Mouse (Mus musculus) intestine, postnatal 0 days (tissue): ENCODE data around the gene Haghl. TPM values are rescaled to one million over a fixed set of nuclear protein-coding genes. Genes with fewer than 3 reads are reported as not detected.
A peak's percentile ranks its signal among the peaks of the same experiment; 100 is the strongest.

Experiments
- ATAC-seq: fragments of 200-750 bp; cut with Nextera tagmentation; 2 replicates; pipeline ENCODE4 v1.8.0; 2017; ENCODE audit warnings: mild to moderate bottlenecking, moderate TSS enrichment, moderate library complexity
- H3K27ac ChIP-seq: fragments of 300-500 bp; sonication (generic); 2 replicates; pipeline ENCODE4 v1.5.1; 2014; ENCODE audit warnings: mild to moderate bottlenecking, low read depth, low read length, moderate library complexity
- H3K27me3 ChIP-seq: fragments of 300-500 bp; sonication (generic); replicated peaks from 2 replicates; pipeline ENCODE4 v1.6.1; 2014; ENCODE audit warnings: low read length, mixed read lengths; ENCODE audit not compliant: control insufficient read depth, insufficient read depth
- H3K36me3 ChIP-seq: fragments of 300-500 bp; sonication (generic); 2 replicates; pipeline ENCODE4 v1.6.1; 2014; ENCODE audit warnings: mild to moderate bottlenecking, moderate library complexity; ENCODE audit not compliant: control insufficient read depth, insufficient read depth
- H3K4me1 ChIP-seq: fragments of 300-500 bp; sonication (generic); replicated peaks from 2 replicates; pipeline ENCODE4 v1.6.1; 2014; ENCODE audit warnings: antibody characterized with exemption, low read length, mixed read lengths; ENCODE audit not compliant: control insufficient read depth, insufficient read depth
- H3K4me2 ChIP-seq: fragments of 300-500 bp; sonication (generic); replicated peaks from 2 replicates; pipeline ENCODE4 v1.6.1; 2014; ENCODE audit warnings: low read depth, mild to moderate bottlenecking, moderate library complexity
- H3K4me3 ChIP-seq: fragments of 300-500 bp; sonication (generic); 2 replicates; pipeline ENCODE4 v1.5.1; 2014; ENCODE audit warnings: low read depth, low read length
- H3K9ac ChIP-seq: fragments of 300-500 bp; sonication (generic); 2 replicates; pipeline ENCODE4 v1.6.1; 2014; ENCODE audit warnings: mild to moderate bottlenecking, low read depth, low read length
- H3K9me3 ChIP-seq: fragments of 300-500 bp; sonication (generic); 2 replicates; pipeline ENCODE4 v1.6.1; 2016; ENCODE audit warnings: mixed run types; ENCODE audit not compliant: control insufficient read depth
- CTCF ChIP-seq: sonication (generic); IDR thresholded peaks from 2 replicates; pipeline ENCODE4 v1.5.1; 2016; ENCODE audit warnings: low read depth, mild to moderate bottlenecking, control low read depth, antibody characterized with exemption, moderate library complexity
- WGBS: fragments of 180-500 bp; shearing (Covaris S2); extraction: QIAGEN DNeasy Blood & Tissue Kit; methylation state at CpG from one replicate; pipeline ENCODE4 v1.1.7; 2014; 5-methylcytosine and 5-hydroxymethylcytosine counted together
- polyA plus RNA-seq: library from polyadenylated mRNA; unstranded; fragments of >200 nt; fragmentation: Nextera tagmentation; extraction: Ambion mirVana; gene quantifications from 2 replicates; pipeline ENCODE4 v1.2.1, GENCODE M21; 2015

Gene Haghl
- polyA plus RNA-seq, 1 experiment from 2014 or later, result 28.2 TPM

GRCm38 (mm10) chr17:25828223-25828594, 42.7 kb upstream of the Haghl start:
- 82% methylated on average over 8 of the region's 8 CpGs for WGBS

GRCm38 (mm10) chr17:25827546-25828222, 42.2 kb upstream of the Haghl start:
- no peak overlapping the region for H3K9ac ChIP-seq
- H3K36me3 ChIP-seq, result peaks cover 32% of the 10 kb centered on the region
- no peaks in the 10 kb centered on the region for H3K9me3 ChIP-seq
- H3K4me3 ChIP-seq, result no peak overlapping the region
- ATAC-seq, result no peak
- H3K27ac ChIP-seq, result no peak overlapping the region
- H3K4me1 ChIP-seq, result peaks cover 19% of the 10 kb centered on the region
- WGBS, result 93% methylated on average over 22 of the region's 22 CpGs
- no peak for TF ChIP-seq CTCF
- H3K4me2 ChIP-seq, result no peak overlapping the region
- H3K27me3 ChIP-seq, result no peaks in the 10 kb centered on the region

More at GRCm38 (mm10) chr17:25828223-25828594, 42.7 kb upstream of the Haghl start:
- H3K4me3 ChIP-seq, result no peak overlapping the region; the same call in 1 of the 2 replicates
- no peak for TF ChIP-seq CTCF
- no peak for ATAC-seq
- H3K27me3 ChIP-seq, result no peaks in the 10 kb centered on the region
- H3K9me3 ChIP-seq, result no peaks in the 10 kb centered on the region
- peak overlapping the region; percentile 86 for H3K4me2 ChIP-seq
- H3K9ac ChIP-seq, result no peak overlapping the region
- peaks cover 19% of the 10 kb centered on the region for H3K4me1 ChIP-seq
- H3K27ac ChIP-seq, result no peak overlapping the region
- peaks cover 32% of the 10 kb centered on the region for H3K36me3 ChIP-seq

GRCm38 (mm10) chr17:25827011-25827410, 41.5 kb upstream of the Haghl start:
- no peak overlapping the region for H3K27ac ChIP-seq
- peaks cover 32% of the 10 kb centered on the region for H3K36me3 ChIP-seq
- H3K9me3 ChIP-seq, result no peaks in the 10 kb centered on the region
- H3K27me3 ChIP-seq, result no peaks in the 10 kb centered on the region
- H3K4me2 ChIP-seq, result no peak overlapping the region
- no peak for TF ChIP-seq CTCF
- no peak overlapping the region for H3K4me3 ChIP-seq
- 96% methylated on average over 13 of the region's 13 CpGs for WGBS
- peaks cover 19% of the 10 kb centered on the region for H3K4me1 ChIP-seq
- no peak for ATAC-seq
- no peak overlapping the region for H3K9ac ChIP-seq

DNA sequence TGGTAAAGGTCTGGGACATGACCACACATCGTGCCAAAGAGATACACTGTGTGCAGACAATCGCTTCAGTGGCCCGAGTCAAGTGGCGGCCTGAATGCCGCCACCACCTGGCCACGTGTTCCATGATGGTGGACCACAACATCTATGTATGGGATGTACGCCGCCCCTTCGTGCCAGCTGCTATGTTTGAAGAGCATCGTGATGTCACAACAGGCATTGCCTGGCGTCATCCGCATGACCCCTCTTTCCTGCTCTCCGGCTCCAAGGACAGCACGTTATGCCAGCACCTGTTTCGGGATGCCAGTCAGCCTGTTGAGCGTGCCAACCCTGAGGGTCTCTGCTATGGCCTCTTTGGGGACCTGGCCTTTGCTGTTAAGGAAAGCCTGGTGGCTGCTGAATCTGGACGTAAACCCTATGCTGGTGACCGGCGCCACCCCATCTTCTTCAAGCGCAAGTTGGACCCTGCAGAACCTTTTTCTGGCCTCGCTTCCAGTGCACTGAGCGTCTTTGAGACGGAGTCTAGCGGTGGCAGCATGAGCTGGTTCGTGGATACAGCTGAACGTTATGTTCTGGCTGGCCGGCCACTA, 40.6 kb upstream of the Haghl start:
- WGBS, result 96% methylated on average over 27 of the region's 27 CpGs
- H3K9ac ChIP-seq, result no peak overlapping the region
- TF ChIP-seq CTCF, result no peak
- H3K36me3 ChIP-seq, result peaks cover 26% of the 10 kb centered on the region
- H3K9me3 ChIP-seq, result no peaks in the 10 kb centered on the region
- no peak overlapping the region for H3K27ac ChIP-seq
- no peak overlapping the region for H3K4me3 ChIP-seq
- no peaks in the 10 kb centered on the region for H3K27me3 ChIP-seq
- no peak for ATAC-seq
- peaks cover 11% of the 10 kb centered on the region for H3K4me1 ChIP-seq
- no peak overlapping the region for H3K4me2 ChIP-seq

GRCm38 (mm10) chr17:25825311-25825710, 39.8 kb upstream of the Haghl start:
- H3K27ac ChIP-seq, result no peak overlapping the region
- peaks cover 2% of the 10 kb centered on the region for H3K27me3 ChIP-seq
- H3K36me3 ChIP-seq, result peaks cover 18% of the 10 kb centered on the region
- H3K4me3 ChIP-seq, result no peak overlapping the region
- 0 out of 2 replicates have a peak overlapping the region, but pooled peaks have one; percentile 94 for H3K4me2 ChIP-seq
- no peak for TF ChIP-seq CTCF
- H3K9me3 ChIP-seq, result no peaks in the 10 kb centered on the region
- no peak for ATAC-seq
- peaks cover 10% of the 10 kb centered on the region for H3K4me1 ChIP-seq
- 91% methylated on average over 6 of the region's 6 CpGs for WGBS
- H3K9ac ChIP-seq, result no peak overlapping the region

DNA sequence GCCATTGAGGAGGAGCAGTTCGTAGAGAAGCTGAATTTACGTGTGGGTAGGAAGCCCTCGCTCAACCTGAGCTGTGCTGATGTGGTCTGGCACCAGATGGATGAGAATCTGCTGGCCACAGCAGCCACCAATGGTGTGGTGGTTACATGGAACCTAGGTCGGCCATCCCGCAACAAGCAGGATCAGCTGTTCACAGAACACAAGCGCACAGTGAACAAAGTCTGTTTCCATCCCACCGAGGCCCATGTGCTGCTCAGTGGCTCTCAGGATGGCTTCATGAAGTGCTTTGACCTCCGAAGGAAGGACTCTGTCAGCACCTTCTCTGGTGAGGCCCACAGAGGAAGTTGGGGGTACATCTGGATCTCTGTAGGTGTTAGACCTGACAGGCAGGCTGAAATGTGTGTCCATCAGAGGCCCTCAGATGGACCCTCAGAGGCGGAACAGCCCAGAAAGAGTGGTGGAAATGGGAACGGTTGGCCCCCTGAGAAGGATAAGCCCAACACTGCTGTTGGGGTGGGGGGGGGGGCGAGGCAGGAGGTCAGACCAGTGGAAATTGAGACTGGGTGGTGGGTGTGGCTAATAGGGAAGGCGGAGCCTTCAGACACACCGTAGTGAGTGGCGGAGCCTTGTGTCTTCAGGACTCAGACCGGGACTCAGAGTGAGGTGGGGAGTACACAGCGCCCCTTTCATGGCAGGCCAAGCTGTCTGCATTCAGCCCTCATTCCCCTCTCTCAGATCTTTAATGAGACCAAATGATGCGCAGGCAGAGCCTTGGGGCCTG, 39.1 kb upstream of the Haghl start:
- H3K4me3 ChIP-seq, result peak overlapping the region; percentile 62
- H3K4me1 ChIP-seq, result peaks cover 10% of the 10 kb centered on the region
- H3K27ac ChIP-seq, result no peak overlapping the region
- 64% methylated on average over 17 of the region's 17 CpGs for WGBS
- no peak for TF ChIP-seq CTCF
- H3K9me3 ChIP-seq, result no peaks in the 10 kb centered on the region
- H3K27me3 ChIP-seq, result peaks cover 9% of the 10 kb centered on the region
- peaks cover 15% of the 10 kb centered on the region for H3K36me3 ChIP-seq
- H3K4me2 ChIP-seq, result peak overlapping the region; percentile 94
- no peak for ATAC-seq
- peak overlapping the region; percentile 68 for H3K9ac ChIP-seq
